Mouse (Mus musculus): ENCODE measurements around the gene Fgd2. TPM values are rescaled to one million over a fixed set of nuclear protein-coding genes. Genes with fewer than 3 reads are reported as not detected.

The Fgd2 gene
- total RNA-seq (2014; rRNA removed; ENCODE audit: low replicate concordance) (1.4 and 6.3 TPM in 2 replicates), polyA plus RNA-seq (2015; fragmentation: Nextera tagmentation; extraction: Ambion mirVana) (1.6 and 2.3 TPM in 2 replicates)

DNA sequence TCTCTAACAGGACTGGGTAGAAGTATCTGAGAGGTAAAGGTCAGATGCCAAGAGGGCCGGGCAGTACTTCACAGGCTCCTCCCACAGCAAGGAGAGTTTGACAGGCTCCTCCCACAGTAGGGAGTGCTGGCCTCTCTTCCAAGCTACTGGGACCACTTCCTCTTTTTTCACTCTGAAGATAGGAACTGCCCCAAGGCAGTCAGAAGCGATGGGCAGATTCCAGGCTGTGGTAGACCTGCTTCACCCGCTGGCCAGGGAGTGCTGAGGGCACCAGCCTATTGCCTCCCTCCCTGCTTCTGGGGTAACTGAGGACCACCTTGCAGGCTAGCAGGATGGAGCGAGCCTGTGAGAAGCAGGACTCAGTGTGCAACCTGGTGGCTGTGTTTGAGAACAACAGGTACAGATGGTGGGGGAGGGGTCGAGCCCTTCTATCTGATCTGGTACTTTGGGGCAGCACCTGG is at the start of gene Fgd2:
Fgd2 (plus strand) TSS at position 154 of the 461 bp plus-strand sequence.
- H3K4me1 ChIP-seq (ENCODE audit: control insufficient read depth, insufficient read depth), result peaks cover 12% of the 10 kb centered on the region
- no peak within 1 kb of the TSS for H3K9ac ChIP-seq (replicated peaks; ENCODE audit: low read depth, low read length)
- no peaks in the 10 kb centered on the region for H3K27me3 ChIP-seq (ENCODE audit: control insufficient read depth, insufficient read depth, low read length)
- 20% methylated on average over 5 of the region's 5 CpGs for WGBS
- H3K27ac ChIP-seq (ENCODE audit: low read depth), result no peak within 1 kb of the TSS
- no peaks in the 10 kb centered on the region for H3K9me3 ChIP-seq (replicated peaks; ENCODE audit: control insufficient read depth, low read length)
- 0 out of 2 replicates have a peak within 1 kb of the TSS, but pooled peaks have one; percentile 2 for H3K4me2 ChIP-seq (ENCODE audit: low read depth, low read length)
- DNase-seq (ENCODE audit: low spot score), result no peak
- no peak for ATAC-seq (ENCODE audit: insufficient read depth, low read depth)
- H3K36me3 ChIP-seq (replicated peaks; ENCODE audit: control insufficient read depth, insufficient read depth, low read length), result no peaks in the 10 kb centered on the region
- no peak within 1 kb of the TSS for H3K4me3 ChIP-seq (ENCODE audit: low read depth, low read length)
- TF ChIP-seq CTCF (IDR thresholded peaks at IDR 0.05; ENCODE audit: low read depth) (no peak; the same call in 1 of the 2 replicates), EP300 (IDR thresholded peaks at IDR 0.05; ENCODE audit: low read depth) (no peak)

DNA sequence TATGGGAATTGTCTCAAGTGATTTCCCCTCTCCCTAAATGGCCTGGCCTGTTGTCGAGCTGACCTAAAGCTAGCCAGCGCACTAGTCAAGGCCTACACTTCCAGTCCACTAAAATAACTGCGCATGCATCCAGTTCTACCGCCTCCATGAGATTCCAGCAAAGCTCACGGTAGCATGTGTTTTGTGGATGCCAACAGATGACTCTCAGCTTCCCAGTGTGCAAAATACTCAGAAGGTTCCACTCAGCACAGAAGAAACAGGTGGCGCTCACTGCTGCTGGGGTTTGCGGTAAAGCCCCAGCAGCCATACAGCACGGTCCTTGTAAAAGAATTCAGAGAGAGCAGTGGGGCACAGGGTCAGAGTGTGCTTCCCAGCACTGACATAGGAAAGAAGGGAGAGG is 49.1 kb upstream of the Fgd2 start:
- 85% methylated on average over 8 of the region's 8 CpGs for WGBS
- Histone ChIP-seq H3K27ac (ENCODE audit: low read depth) (no peak overlapping the region), H3K36me3 (replicated peaks; ENCODE audit: control insufficient read depth, insufficient read depth, low read length) (no peaks in the 10 kb centered on the region), H3K9ac (replicated peaks; ENCODE audit: low read depth, low read length) (no peak overlapping the region), H3K9me3 (replicated peaks; ENCODE audit: control insufficient read depth, low read length) (peaks cover 5% of the 10 kb centered on the region; the same call in 1 of the 2 replicates), H3K4me3 (ENCODE audit: low read depth, low read length) (no peak overlapping the region), H3K4me2 (ENCODE audit: low read depth, low read length) (no peak overlapping the region), H3K27me3 (ENCODE audit: control insufficient read depth, insufficient read depth, low read length) (no peaks in the 10 kb centered on the region), H3K4me1 (ENCODE audit: control insufficient read depth, insufficient read depth) (no peaks in the 10 kb centered on the region; the same call in 1 of the 2 replicates)
- no peak for TF ChIP-seq CTCF (IDR thresholded peaks at IDR 0.05; ENCODE audit: low read depth)
- TF ChIP-seq EP300 (IDR thresholded peaks at IDR 0.05; ENCODE audit: low read depth), result no peak
- ATAC-seq (ENCODE audit: insufficient read depth, low read depth) (no peak), DNase-seq (ENCODE audit: low spot score) (no peak)

DNA sequence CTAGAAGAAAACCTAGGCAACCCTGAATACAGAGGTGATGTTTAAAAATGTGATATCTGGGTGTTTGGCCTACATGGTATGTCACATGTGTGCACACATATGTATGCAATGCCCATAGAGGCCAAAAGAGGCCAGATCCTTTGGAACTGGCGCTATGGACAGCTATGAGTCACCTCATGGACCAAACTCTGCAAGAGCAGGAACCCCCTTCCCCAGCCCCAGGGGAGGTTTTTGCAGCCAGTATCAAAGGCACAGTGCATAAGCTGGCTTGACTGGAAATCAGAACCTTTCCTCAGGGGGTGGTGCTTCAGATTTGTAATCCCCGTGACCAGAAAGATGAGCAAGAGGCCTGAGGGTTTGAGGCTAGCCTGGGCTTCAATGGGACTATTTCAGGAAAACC is 48.6 kb upstream of the Fgd2 start:
- Histone ChIP-seq H3K4me3 (ENCODE audit: low read depth, low read length) (no peak overlapping the region), H3K9me3 (replicated peaks; ENCODE audit: control insufficient read depth, low read length) (peaks cover 5% of the 10 kb centered on the region; the same call in 1 of the 2 replicates), H3K4me1 (ENCODE audit: control insufficient read depth, insufficient read depth) (no peaks in the 10 kb centered on the region; the same call in 1 of the 2 replicates), H3K27ac (ENCODE audit: low read depth) (no peak overlapping the region), H3K36me3 (replicated peaks; ENCODE audit: control insufficient read depth, insufficient read depth, low read length) (no peaks in the 10 kb centered on the region), H3K4me2 (ENCODE audit: low read depth, low read length) (no peak overlapping the region), H3K27me3 (ENCODE audit: control insufficient read depth, insufficient read depth, low read length) (no peaks in the 10 kb centered on the region), H3K9ac (replicated peaks; ENCODE audit: low read depth, low read length) (no peak overlapping the region)
- ATAC-seq (ENCODE audit: insufficient read depth, low read depth) (no peak), DNase-seq (ENCODE audit: low spot score) (no peak)
- TF ChIP-seq EP300 (IDR thresholded peaks at IDR 0.05; ENCODE audit: low read depth), result no peak
- no peak for TF ChIP-seq CTCF (IDR thresholded peaks at IDR 0.05; ENCODE audit: low read depth)
- WGBS, result 80% methylated on average over 2 of the region's 2 CpGs

DNA sequence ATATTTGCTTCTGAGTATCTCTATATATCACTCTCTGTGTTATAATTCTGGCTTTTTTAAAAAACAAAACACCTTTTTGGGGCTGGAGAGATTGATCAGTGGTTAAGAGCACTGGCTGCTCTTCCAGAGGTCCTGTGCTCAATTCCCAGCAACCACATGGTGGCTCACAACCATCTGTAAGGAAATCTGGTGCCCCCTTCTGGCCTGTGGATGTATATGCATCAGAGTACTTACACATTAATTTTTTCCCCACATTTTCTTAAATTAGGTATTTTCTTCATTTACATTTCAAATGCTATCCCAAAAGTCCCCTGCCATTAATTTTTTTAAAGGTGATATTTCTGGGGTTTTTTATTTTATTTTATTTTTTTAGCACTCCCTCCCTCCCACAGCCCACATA is 47.4 kb upstream of the Fgd2 start:
- no peak for ATAC-seq (ENCODE audit: insufficient read depth, low read depth)

DNA sequence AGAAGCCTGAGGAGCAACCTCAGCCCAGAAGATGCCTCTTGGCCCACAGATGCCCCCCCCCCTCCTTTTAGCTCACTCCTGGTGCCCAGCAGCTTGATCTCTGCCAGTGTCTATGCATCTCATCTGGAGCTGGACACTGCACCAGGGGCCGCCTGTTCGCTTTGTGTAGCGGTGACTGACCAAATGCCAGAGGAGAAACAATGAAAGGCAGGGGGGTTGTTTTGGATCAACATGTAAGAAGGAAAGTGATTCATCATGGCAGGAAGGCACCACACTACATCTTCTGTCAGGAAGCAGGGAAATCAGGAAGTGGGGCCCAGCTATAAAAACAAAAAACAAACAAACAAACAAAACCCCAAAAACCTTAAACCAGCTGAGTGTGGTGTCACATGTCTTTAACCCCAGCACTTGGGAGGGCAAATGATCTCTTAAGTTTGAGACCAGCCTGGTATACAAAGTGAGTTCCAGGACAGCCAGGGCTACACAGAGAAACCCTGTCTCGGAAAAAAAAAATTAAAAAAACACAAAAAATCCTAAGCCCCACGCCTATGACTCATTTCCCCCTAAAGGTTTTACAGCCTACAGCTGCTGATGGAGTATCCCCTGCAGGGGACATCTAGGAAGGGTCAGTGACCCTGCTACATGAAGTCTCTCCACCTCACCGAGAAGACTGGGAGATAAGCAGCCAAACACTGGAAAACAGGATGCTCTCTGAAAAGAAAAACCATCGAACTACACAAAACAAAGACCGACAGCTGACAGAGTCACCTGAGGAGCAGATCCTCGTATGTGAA is 44.8 kb upstream of the Fgd2 start:
- Histone ChIP-seq H3K4me2 (ENCODE audit: low read depth, low read length) (no peak overlapping the region), H3K36me3 (replicated peaks; ENCODE audit: control insufficient read depth, insufficient read depth, low read length) (no peaks in the 10 kb centered on the region), H3K27ac (ENCODE audit: low read depth) (peak overlapping the region; percentile 78), H3K27me3 (ENCODE audit: control insufficient read depth, insufficient read depth, low read length) (peaks cover 4% of the 10 kb centered on the region; the same call in 1 of the 2 replicates), H3K9me3 (replicated peaks; ENCODE audit: control insufficient read depth, low read length) (peaks cover 5% of the 10 kb centered on the region; the same call in 1 of the 2 replicates), H3K4me1 (ENCODE audit: control insufficient read depth, insufficient read depth) (no peaks in the 10 kb centered on the region; the same call in 1 of the 2 replicates), H3K9ac (replicated peaks; ENCODE audit: low read depth, low read length) (no peak overlapping the region), H3K4me3 (ENCODE audit: low read depth, low read length) (no peak overlapping the region)
- TF ChIP-seq CTCF (IDR thresholded peaks at IDR 0.05; ENCODE audit: low read depth) (no peak), EP300 (IDR thresholded peaks at IDR 0.05; ENCODE audit: low read depth) (peak; percentile 32; the same call in 1 of the 2 replicates)
- 56% methylated on average over 9 of the region's 9 CpGs for WGBS
- peak; percentile 16; the same call in 1 of the 2 replicates for ATAC-seq (ENCODE audit: insufficient read depth, low read depth)
- DNase-seq (ENCODE audit: low spot score), result peak; percentile 41

More for the DNA sequence above, 47.4 kb upstream of the Fgd2 start:
- DNase-seq (ENCODE audit: low spot score), result no peak
- Histone ChIP-seq H3K27ac (ENCODE audit: low read depth) (no peak overlapping the region), H3K9ac (replicated peaks; ENCODE audit: low read depth, low read length) (no peak overlapping the region), H3K4me2 (ENCODE audit: low read depth, low read length) (no peak overlapping the region), H3K9me3 (replicated peaks; ENCODE audit: control insufficient read depth, low read length) (peaks cover 5% of the 10 kb centered on the region; the same call in 1 of the 2 replicates), H3K4me3 (ENCODE audit: low read depth, low read length) (no peak overlapping the region), H3K4me1 (ENCODE audit: control insufficient read depth, insufficient read depth) (no peaks in the 10 kb centered on the region; the same call in 1 of the 2 replicates), H3K27me3 (ENCODE audit: control insufficient read depth, insufficient read depth, low read length) (no peaks in the 10 kb centered on the region), H3K36me3 (replicated peaks; ENCODE audit: control insufficient read depth, insufficient read depth, low read length) (no peaks in the 10 kb centered on the region)
- 0 out of 2 replicates have a peak, but pooled peaks have one; percentile 13 for TF ChIP-seq CTCF (IDR thresholded peaks at IDR 0.05; ENCODE audit: low read depth)
- no peak for TF ChIP-seq EP300 (IDR thresholded peaks at IDR 0.05; ENCODE audit: low read depth)

All from heart, postnatal 0 days (tissue).